Mouse (Mus musculus) E14TG2a.4 (cell line): ENCODE measurements around the gene Ppp1r12c.
A peak's percentile ranks its signal among the peaks of the same experiment; 100 is the strongest.

Experiments
- H3K27me3 ChIP-seq: 2 replicates; pipeline ENCODE4 v1.6.1; 2014; ENCODE audit warnings: low read length, control low read depth; ENCODE audit not compliant: insufficient read depth
- H3K36me3 ChIP-seq: 2 replicates; pipeline ENCODE4 v1.6.1; 2014; ENCODE audit warnings: low read length, control low read depth; ENCODE audit not compliant: insufficient read depth
- H3K4me1 ChIP-seq: replicated peaks from 2 replicates; pipeline ENCODE4 v1.6.1; 2014; ENCODE audit warnings: low read depth, low read length, control low read depth
- H3K4me3 ChIP-seq: replicated peaks from 2 replicates; pipeline ENCODE4 v1.5.1; 2014; ENCODE audit warnings: mild to moderate bottlenecking, low read length
- H3K9me3 ChIP-seq: 2 replicates; pipeline ENCODE4 v1.6.1; 2014; ENCODE audit warnings: low read length, control low read depth
- CTCF ChIP-seq: conservative IDR thresholded peaks from 2 replicates; pipeline ENCODE4 v1.5.1; 2014; ENCODE audit warnings: low read length
- NANOG ChIP-seq: IDR thresholded peaks from 2 replicates; pipeline ENCODE4 v1.6.1; 2014; ENCODE audit warnings: borderline replicate concordance, low read length, mixed read lengths
- POU5F1 ChIP-seq: IDR thresholded peaks from 2 replicates; pipeline ENCODE4 v1.6.1; 2014; ENCODE audit warnings: low read length, borderline replicate concordance

Ppp1r12c gene

DNA sequence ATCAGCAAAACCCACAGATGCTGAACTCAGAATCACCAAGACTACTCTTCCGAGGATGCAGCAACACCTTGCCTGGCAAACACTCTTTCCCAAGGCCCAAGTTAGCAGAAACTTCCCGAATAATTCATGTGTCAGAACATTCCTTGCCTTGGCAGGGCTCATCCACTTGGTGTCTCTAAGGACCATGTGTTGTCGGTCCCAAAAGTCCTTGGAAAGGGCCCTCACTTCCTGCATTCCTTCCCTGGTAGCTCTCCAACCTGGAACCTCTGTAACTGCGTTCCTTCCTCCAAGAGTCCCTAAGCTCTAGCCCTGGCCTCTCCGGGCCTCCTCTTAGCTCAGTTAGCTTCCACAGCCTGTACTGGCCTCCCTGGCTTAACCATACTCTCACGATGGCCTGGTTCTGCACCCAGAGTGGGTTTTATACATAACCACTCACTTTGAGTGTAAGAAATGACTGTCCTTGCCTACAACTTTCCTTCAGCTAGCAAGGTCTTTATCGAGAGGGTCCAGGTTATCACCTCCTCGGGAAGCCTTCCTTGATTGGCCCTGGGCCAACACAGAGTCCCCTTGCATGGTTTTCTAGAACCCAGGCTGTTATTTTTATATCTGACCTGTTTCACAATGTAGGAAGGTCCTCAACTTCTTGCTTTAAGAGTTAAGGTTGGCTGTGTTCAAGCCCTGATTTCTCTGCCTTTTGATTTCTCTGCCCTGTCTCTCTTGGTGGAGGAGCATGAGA, 10.2 kb upstream of the Ppp1r12c start:
- TF ChIP-seq NANOG (no peak), POU5F1 (no peak), CTCF (no peak)
- Histone ChIP-seq H3K36me3 (no peaks in the 10 kb centered on the region), H3K27me3 (peaks cover 3% of the 10 kb centered on the region; the same call in 1 of the 2 replicates), H3K4me3 (no peak overlapping the region), H3K4me1 (peaks cover 68% of the 10 kb centered on the region), H3K9me3 (no peaks in the 10 kb centered on the region)

DNA sequence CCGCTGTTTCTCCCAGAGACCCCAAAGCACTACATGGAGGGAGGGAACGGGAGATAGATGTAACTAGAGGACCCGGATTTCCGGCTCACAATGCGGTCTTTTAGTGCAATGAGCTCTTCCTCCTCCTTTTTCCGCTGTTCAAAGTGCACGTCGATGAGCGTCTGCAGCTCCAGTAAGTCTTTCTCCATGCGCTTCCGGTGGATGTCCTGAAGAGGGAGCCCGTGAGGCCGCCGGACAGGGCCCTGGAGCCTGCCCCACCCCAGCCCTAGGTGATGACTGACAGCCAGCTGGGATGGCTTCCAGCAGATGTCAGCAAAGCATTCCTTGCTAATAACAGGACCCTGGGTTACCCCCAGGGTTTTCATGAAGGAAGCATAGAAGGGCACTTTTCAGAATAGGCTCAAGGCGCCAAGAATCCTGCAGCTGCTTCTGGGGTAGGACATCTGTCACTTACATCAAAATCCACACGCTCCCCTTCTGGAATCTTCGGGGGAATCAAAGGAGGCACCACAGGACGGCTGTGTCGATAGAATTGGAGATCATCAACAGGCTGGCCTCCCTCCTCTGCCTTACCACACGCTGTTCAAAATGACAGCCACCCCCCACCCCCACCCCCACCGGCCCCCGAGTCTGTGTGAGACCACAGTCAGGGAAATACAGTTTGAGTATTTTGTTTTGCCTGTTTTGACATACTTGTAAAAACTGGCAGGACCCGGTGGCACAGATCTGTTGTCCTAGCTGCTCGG, 8.6 kb upstream of the Ppp1r12c start:
- no peak for TF ChIP-seq NANOG
- peak; percentile 95 for TF ChIP-seq CTCF
- no peak for TF ChIP-seq POU5F1
- peaks cover 3% of the 10 kb centered on the region; the same call in 1 of the 2 replicates for H3K27me3 ChIP-seq
- no peaks in the 10 kb centered on the region for H3K9me3 ChIP-seq
- peaks cover 55% of the 10 kb centered on the region for H3K4me1 ChIP-seq
- H3K36me3 ChIP-seq = no peaks in the 10 kb centered on the region
- peak overlapping the region; percentile 61 for H3K4me3 ChIP-seq

GRCm38 (mm10) chr7:4508739-4509116, 7.2 kb upstream of the Ppp1r12c start:
- TF ChIP-seq CTCF = no peak
- no peak for TF ChIP-seq POU5F1
- no peak for TF ChIP-seq NANOG
- H3K4me1 ChIP-seq = peaks cover 48% of the 10 kb centered on the region

DNA sequence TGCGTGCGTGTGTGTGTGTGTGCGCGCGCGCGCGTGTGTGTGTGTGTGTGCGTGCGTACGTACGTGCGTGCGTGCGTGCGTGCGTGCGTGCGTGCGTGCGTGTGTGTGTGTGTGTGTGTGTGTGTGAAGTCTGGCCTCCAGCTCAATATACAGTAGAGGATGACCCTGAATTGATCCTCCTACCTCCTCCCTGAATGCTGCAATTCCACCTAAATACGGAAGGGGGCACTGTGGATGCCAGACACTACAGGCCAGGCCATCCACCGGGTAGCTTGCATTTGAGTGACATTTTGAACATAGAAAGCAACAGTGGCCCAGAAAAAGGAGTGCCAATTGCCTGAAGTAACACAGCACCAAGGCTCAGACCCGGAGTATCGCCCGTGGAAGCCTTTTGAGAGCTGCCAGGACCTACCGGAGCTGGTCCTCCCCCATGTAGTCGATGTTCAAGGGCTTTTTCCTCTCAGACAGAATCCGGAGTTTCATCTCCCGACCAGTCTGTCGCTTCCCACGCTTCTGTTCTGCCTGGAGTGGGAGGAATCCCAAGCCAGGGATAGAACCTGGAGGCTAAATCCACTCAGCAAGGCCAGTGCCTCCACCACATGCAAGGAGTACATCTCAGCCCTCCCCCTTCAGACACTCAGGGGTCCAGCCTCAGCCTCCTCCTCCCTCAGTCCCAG, 6.7 kb upstream of the Ppp1r12c start:
- Histone ChIP-seq H3K36me3 (no peaks in the 10 kb centered on the region), H3K27me3 (no peaks in the 10 kb centered on the region), H3K9me3 (no peaks in the 10 kb centered on the region), H3K4me3 (peak overlapping the region; percentile 48), H3K4me1 (peaks cover 42% of the 10 kb centered on the region)
- TF ChIP-seq NANOG = no peak
- peak; percentile 79 for TF ChIP-seq CTCF
- TF ChIP-seq POU5F1 = no peak

More at GRCm38 (mm10) chr7:4508739-4509116, 7.2 kb upstream of the Ppp1r12c start:
- Histone ChIP-seq H3K36me3 (no peaks in the 10 kb centered on the region), H3K9me3 (no peaks in the 10 kb centered on the region), H3K4me3 (0 out of 2 replicates have a peak overlapping the region, but pooled peaks have one; percentile 48), H3K27me3 (no peaks in the 10 kb centered on the region)

DNA sequence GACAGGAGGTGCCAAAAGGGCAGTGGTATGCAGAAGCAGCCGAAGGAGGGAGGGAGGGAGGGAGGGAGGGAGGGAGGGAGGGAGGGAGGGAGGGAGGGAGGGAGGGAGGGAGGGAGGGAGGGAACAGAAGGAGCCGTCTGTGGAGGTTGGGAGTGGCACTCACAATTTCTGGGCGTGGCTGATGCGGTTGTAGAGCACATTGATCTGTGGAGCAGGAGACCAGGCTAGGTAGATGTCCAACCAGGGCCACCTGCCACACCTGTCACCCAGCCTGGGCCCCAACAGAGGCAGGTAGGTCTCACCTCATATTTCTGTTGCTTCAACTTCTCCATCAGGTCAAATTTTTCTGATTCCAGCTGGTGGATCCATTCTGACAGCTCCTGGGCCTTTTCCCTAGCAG, 5.7 kb upstream of the Ppp1r12c start:
- TF ChIP-seq POU5F1 (no peak), CTCF (no peak), NANOG (no peak)

DNA sequence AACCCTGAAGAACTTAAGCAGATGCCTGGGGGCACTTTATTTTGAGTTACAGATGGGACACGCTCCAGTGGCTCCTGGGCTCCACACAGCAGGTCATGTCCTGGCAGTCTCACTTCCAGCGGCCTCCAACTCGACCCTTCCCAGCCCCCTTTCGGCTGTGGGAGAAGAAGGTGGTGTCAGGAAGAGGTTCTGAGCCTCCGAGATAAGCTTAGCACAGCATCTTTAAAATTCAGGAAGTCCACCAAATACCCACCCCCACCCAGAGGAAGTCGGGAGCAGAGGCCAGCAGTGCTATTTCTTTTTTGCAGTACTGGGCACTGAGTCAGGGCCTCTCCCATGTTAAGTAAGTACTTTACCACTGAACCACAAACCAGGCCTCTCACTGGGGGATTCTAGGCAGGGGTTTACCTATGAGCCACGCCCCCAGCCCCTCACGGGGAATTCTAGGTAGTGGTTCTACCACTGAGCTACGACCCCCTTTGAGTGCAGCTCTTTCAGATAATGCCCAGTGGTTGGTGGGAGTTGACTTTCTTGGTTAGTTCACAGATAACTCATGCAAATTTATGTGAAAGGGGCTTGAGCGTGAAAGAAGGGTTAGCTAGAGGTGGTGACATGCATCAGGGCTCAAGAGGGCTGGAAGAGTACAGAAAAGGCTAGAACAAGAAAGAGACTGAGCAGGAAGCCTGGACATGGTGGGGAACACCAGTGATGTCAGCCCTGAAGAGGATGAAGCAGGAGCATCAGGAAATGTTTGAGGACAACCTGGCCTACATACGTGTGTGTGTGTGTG, 3.4 kb upstream of the Ppp1r12c start:
- Histone ChIP-seq H3K9me3 (no peaks in the 10 kb centered on the region), H3K4me3 (no peak overlapping the region), H3K4me1 (peaks cover 55% of the 10 kb centered on the region), H3K36me3 (peaks cover 2% of the 10 kb centered on the region), H3K27me3 (peaks cover 3% of the 10 kb centered on the region; the same call in 1 of the 2 replicates)
- TF ChIP-seq NANOG = no peak
- TF ChIP-seq CTCF = no peak
- TF ChIP-seq POU5F1 = no peak

More for the DNA sequence above, 5.7 kb upstream of the Ppp1r12c start:
- Histone ChIP-seq H3K36me3 (no peaks in the 10 kb centered on the region), H3K4me3 (peak overlapping the region; percentile 48; the same call in 1 of the 2 replicates), H3K27me3 (no peaks in the 10 kb centered on the region), H3K9me3 (no peaks in the 10 kb centered on the region), H3K4me1 (peaks cover 46% of the 10 kb centered on the region)

- peaks cover 55% of the 10 kb centered on the region for H3K4me1 ChIP-seq
- TF ChIP-seq POU5F1 (no peak), NANOG (no peak), CTCF (no peak)
- no peaks in the 10 kb centered on the region for H3K9me3 ChIP-seq
- H3K27me3 ChIP-seq = peaks cover 3% of the 10 kb centered on the region; the same call in 1 of the 2 replicates
- H3K4me3 ChIP-seq = no peak overlapping the region
- peaks cover 11% of the 10 kb centered on the region for H3K36me3 ChIP-seq
These were observed 2.4 kb upstream of the Ppp1r12c start for GRCm38 (mm10) chr7:4503858-4504257.
